17 mouse cellular contexts compared by ENCODE assay signal in genomic region chr5:112286608-112286983, GRCm38 (mm10). TPM values are rescaled to one million over a fixed set of nuclear protein-coding genes. Genes with fewer than 3 reads are reported as not detected.
A peak's percentile ranks its signal among the peaks of the same experiment; 100 is the strongest.
DNase-seq lines count a peak whose midpoint lies in the region; ATAC-seq and TF ChIP-seq lines count a peak whose summit lies in the region.
"Had no signal": no experiment of that assay in that cellular context is flagged by ENCODE, and none has a peak within 500 bp of the region (broad histone marks: within the 10 kb centered on the region; RNA-seq: fewer than 3 reads in every experiment).

No protein-coding gene starts in this region.

- 59% methylated on average over 2 of the region's 2 CpGs for WGBS in macrophage (ENCODE audit: missing documents)
- 71% methylated on average over 2 of the region's 2 CpGs for WGBS in midbrain, embryonic 13.5 days

- peaks cover 100% of the 10 kb centered on the region for H3K79me2 ChIP-seq in macrophage (ENCODE audit: inconsistent target)

- ATAC-seq in megakaryocyte, adult 5-6 weeks (ENCODE audit: poor library complexity, severe bottlenecking) = no peak
- no peak for ATAC-seq in midbrain, embryonic 13.5 days
- ATAC-seq: hindbrain, embryonic 16.5 days had no signal

- H3K4me2 ChIP-seq in midbrain, embryonic 13.5 days (replicated peaks) = no peak overlapping the region
- H3K4me2 ChIP-seq: lung, embryonic 14.5 days had no signal

- H3K27ac ChIP-seq in brown adipose tissue, adult 24 weeks (replicated peaks; ENCODE audit: low read depth, low read length) = peak overlapping the region; percentile 50; the same call in 1 of the 2 replicates
- H3K27ac ChIP-seq in macrophage = peak overlapping the region; percentile 53; the same call in 1 of the 2 replicates
- no peak overlapping the region for H3K27ac ChIP-seq in midbrain, embryonic 13.5 days
- H3K27ac ChIP-seq in layer of hippocampus, adult 2 months = no peak overlapping the region
- H3K27ac ChIP-seq: embryonic facial prominence, embryonic 10.5 days; kidney, postnatal 0 days; midbrain, embryonic 10.5 days had no signal

- DNase-seq in CD8-positive naive resting alpha-beta T cell, adult 2 months (ENCODE audit: low read depth in 2 of 2, low spot score in 2 of 2) = peak; percentile 52 to 64
- DNase-seq in left cerebral cortex, adult 9 months (ENCODE audit: low spot score in 2 of 2) = no peak
- no peak for DNase-seq in layer of hippocampus, adult 2 months (ENCODE audit: low spot score in 2 of 2)
- DNase-seq: adrenal gland, postnatal 25 days; cerebellum, postnatal 25 days; left cerebral cortex, postnatal 4 days; lung, embryonic 14.5 days; right cerebral cortex, postnatal 4 days had no signal

- H3K27me3 ChIP-seq in megakaryocyte, embryonic 14.5 days (replicated peaks) = no peaks in the 10 kb centered on the region
- no peaks in the 10 kb centered on the region for H3K27me3 ChIP-seq in midbrain, embryonic 13.5 days

- no peak overlapping the region for H3K9ac ChIP-seq in midbrain, embryonic 13.5 days (replicated peaks)
- H3K9ac ChIP-seq: lung, embryonic 14.5 days had no signal

- H3K4me3 ChIP-seq in megakaryocyte, embryonic 14.5 days (replicated peaks) = peak overlapping the region; percentile 83
- H3K4me3 ChIP-seq in brown adipose tissue, adult 24 weeks (ENCODE audit: insufficient read depth, low read depth, low read length) = no peak overlapping the region
- no peak overlapping the region for H3K4me3 ChIP-seq in macrophage (ENCODE audit: inconsistent target)
- H3K4me3 ChIP-seq in midbrain, embryonic 13.5 days (replicated peaks) = no peak overlapping the region
- H3K4me3 ChIP-seq in layer of hippocampus, adult 2 months = no peak overlapping the region
- H3K4me3 ChIP-seq: embryonic facial prominence, embryonic 10.5 days; midbrain, embryonic 10.5 days had no signal

- no peaks in the 10 kb centered on the region for H3K9me3 ChIP-seq in megakaryocyte, embryonic 14.5 days
- H3K9me3 ChIP-seq in midbrain, embryonic 13.5 days = no peaks in the 10 kb centered on the region
- H3K9me3 ChIP-seq: embryonic facial prominence, embryonic 10.5 days; midbrain, embryonic 10.5 days had no signal

- peaks cover 81% of the 10 kb centered on the region for H3K36me3 ChIP-seq in megakaryocyte, embryonic 14.5 days (replicated peaks; ENCODE audit: low read length)
- peaks cover 4% of the 10 kb centered on the region; the same call in 1 of the 2 replicates for H3K36me3 ChIP-seq in macrophage (ENCODE audit: inconsistent target)
- no peaks in the 10 kb centered on the region for H3K36me3 ChIP-seq in midbrain, embryonic 13.5 days
- H3K36me3 ChIP-seq: embryonic facial prominence, embryonic 10.5 days had no signal

- TF ChIP-seq CTCF in layer of hippocampus, adult 2 months (conservative IDR thresholded peaks at IDR 0.05) = no peak

- H3K4me1 ChIP-seq in megakaryocyte, embryonic 14.5 days = peaks cover 100% of the 10 kb centered on the region
- H3K4me1 ChIP-seq in brown adipose tissue, adult 24 weeks (ENCODE audit: control insufficient read depth, insufficient read depth, insufficient read length, low read length) = peaks cover 67% of the 10 kb centered on the region
- H3K4me1 ChIP-seq in midbrain, embryonic 13.5 days (replicated peaks) = peaks cover 4% of the 10 kb centered on the region; the same call in 1 of the 2 replicates

RNA-seq across cellular contexts. Expression of gene Tpst2, which starts 10.1 kb away (rescaled TPM):
- 299 and 479 TPM in 2 replicates for polyA plus RNA-seq in megakaryocyte, embryonic 14.5 days (2012; ENCODE audit: insufficient read depth, low replicate concordance)
- total RNA-seq in megakaryocyte, adult 5-6 weeks (2015) = 52.1 and 57.5 TPM in 2 replicates
- 69.2 and 77.0 TPM in 2 replicates for total RNA-seq in megakaryocyte, adult 5-6 weeks (2017)
- 23.8 and 30.1 TPM in 2 replicates for polyA plus RNA-seq in brown adipose tissue, adult 24 weeks (2012; ENCODE audit: insufficient read depth, insufficient read length, missing spikeins)
- 10 to 100 TPM; 21.9 to 89.9 (median 52.8) TPM for total RNA-seq in macrophage (2018; cell fraction: chromatin; rRNA removed)
- 10 to 100 TPM; 35.5 to 61.8 (median 45.7) TPM for total RNA-seq in macrophage (2018; cell fraction: cytosol; rRNA removed)
- 10 to 100 TPM; 38.0 to 87.9 (median 57.7) TPM for total RNA-seq in macrophage (2018; cell fraction: nucleus; rRNA removed)
- polyA plus RNA-seq in macrophage (2018) = 51.3 to 89.5 TPM (median 52.2 TPM) in 3 replicates
- 24.4 and 25.4 TPM in 2 replicates for polyA plus RNA-seq in midbrain, embryonic 13.5 days (2015; fragmentation: Nextera tagmentation; extraction: Ambion mirVana)
- total RNA-seq in layer of hippocampus, adult 2 months (2021) = 10 to 100 TPM; 45.3 to 45.4 TPM

RNA-seq across cellular contexts. Expression of gene Crybb1, which starts 31.0 kb away (rescaled TPM):
- 0.25 and 3.6 TPM in 2 replicates for polyA plus RNA-seq in megakaryocyte, embryonic 14.5 days (2012; ENCODE audit: insufficient read depth, low replicate concordance)
- 2.4 and 4.2 TPM in 2 replicates for total RNA-seq in megakaryocyte, adult 5-6 weeks (2015)
- total RNA-seq in megakaryocyte, adult 5-6 weeks (2017) = 1.2 and 2.3 TPM in 2 replicates
- not detected in 2 replicates for polyA plus RNA-seq in brown adipose tissue, adult 24 weeks (2012; ENCODE audit: insufficient read depth, insufficient read length, missing spikeins)
- 1 to 10 TPM in 1 of 26 experiments, not detected in 25; 1.2 TPM for total RNA-seq in macrophage (2018; cell fraction: chromatin; rRNA removed)
- total RNA-seq in macrophage (2018; cell fraction: cytosol; rRNA removed) = 1 to 10 TPM in 2 of 26 experiments, under 1 TPM in 17, not detected in 7; 0.17 to 1.1 (median 0.39) TPM
- total RNA-seq in macrophage (2018; cell fraction: nucleus; rRNA removed) = 1 to 10 TPM in 1 of 26 experiments, under 1 TPM in 1, not detected in 24; 0.68 to 1.1 TPM
- polyA plus RNA-seq in macrophage (2018) = not detected in 3 replicates
- polyA plus RNA-seq in midbrain, embryonic 13.5 days (2015; fragmentation: Nextera tagmentation; extraction: Ambion mirVana) = 2.7 and 3.3 TPM in 2 replicates
- 1 to 10 TPM; 6.4 to 7.8 TPM for total RNA-seq in layer of hippocampus, adult 2 months (2021)

RNA-seq across cellular contexts. Expression of gene Cryba4, which starts 34.3 kb away (rescaled TPM):
- 9.4 and 17.2 TPM in 2 replicates for polyA plus RNA-seq in megakaryocyte, embryonic 14.5 days (2012; ENCODE audit: insufficient read depth, low replicate concordance)
- 5.2 and 8.4 TPM in 2 replicates for total RNA-seq in megakaryocyte, adult 5-6 weeks (2015)
- total RNA-seq in megakaryocyte, adult 5-6 weeks (2017) = 3.3 and 3.7 TPM in 2 replicates
- polyA plus RNA-seq in brown adipose tissue, adult 24 weeks (2012; ENCODE audit: insufficient read depth, insufficient read length, missing spikeins) = not detected in 2 replicates
- 1 to 10 TPM in 24 of 26 experiments, not detected in 2; 1.5 to 6.9 (median 3.8) TPM for total RNA-seq in macrophage (2018; cell fraction: chromatin; rRNA removed)
- 10 to 100 TPM in 11 of 26 experiments, 1 to 10 TPM in 15; 3.9 to 26.6 (median 6.5) TPM for total RNA-seq in macrophage (2018; cell fraction: cytosol; rRNA removed)
- 10 to 100 TPM in 2 of 26 experiments, 1 to 10 TPM in 23, not detected in 1; 1.1 to 11.4 (median 3.4) TPM for total RNA-seq in macrophage (2018; cell fraction: nucleus; rRNA removed)
- 0.62 to 5.3 TPM (median 3.6 TPM) in 3 replicates for polyA plus RNA-seq in macrophage (2018)
- polyA plus RNA-seq in midbrain, embryonic 13.5 days (2015; fragmentation: Nextera tagmentation; extraction: Ambion mirVana) = 1.6 and 1.7 TPM in 2 replicates
- total RNA-seq in layer of hippocampus, adult 2 months (2021) = 1 to 10 TPM; 1.0 to 1.5 TPM

RNA-seq across cellular contexts. Expression of gene Tfip11, which starts 39.6 kb away (rescaled TPM):
- 30.3 and 35.0 TPM in 2 replicates for polyA plus RNA-seq in megakaryocyte, embryonic 14.5 days (2012; ENCODE audit: insufficient read depth, low replicate concordance)
- 11.3 and 11.7 TPM in 2 replicates for total RNA-seq in megakaryocyte, adult 5-6 weeks (2015)
- total RNA-seq in megakaryocyte, adult 5-6 weeks (2017) = 11.6 and 14.5 TPM in 2 replicates
- 9.5 and 9.8 TPM in 2 replicates for polyA plus RNA-seq in brown adipose tissue, adult 24 weeks (2012; ENCODE audit: insufficient read depth, insufficient read length, missing spikeins)
- total RNA-seq in macrophage (2018; cell fraction: chromatin; rRNA removed) = 10 to 100 TPM; 13.5 to 42.1 (median 30.7) TPM
- total RNA-seq in macrophage (2018; cell fraction: cytosol; rRNA removed) = 10 to 100 TPM; 21.8 to 37.9 (median 29.9) TPM
- total RNA-seq in macrophage (2018; cell fraction: nucleus; rRNA removed) = 10 to 100 TPM; 18.5 to 36.7 (median 29.0) TPM
- polyA plus RNA-seq in macrophage (2018) = 27.6 to 29.7 TPM (median 28.0 TPM) in 3 replicates
- 35.9 and 36.3 TPM in 2 replicates for polyA plus RNA-seq in midbrain, embryonic 13.5 days (2015; fragmentation: Nextera tagmentation; extraction: Ambion mirVana)
- 10 to 100 TPM; 40.6 to 40.8 TPM for total RNA-seq in layer of hippocampus, adult 2 months (2021)

RNA-seq across cellular contexts. Expression of gene Srrd, which starts 56.2 kb away (rescaled TPM):
- polyA plus RNA-seq in megakaryocyte, embryonic 14.5 days (2012; ENCODE audit: insufficient read depth, low replicate concordance) = 23.5 and 26.3 TPM in 2 replicates
- 31.2 and 35.1 TPM in 2 replicates for total RNA-seq in megakaryocyte, adult 5-6 weeks (2015)
- 20.7 and 21.7 TPM in 2 replicates for total RNA-seq in megakaryocyte, adult 5-6 weeks (2017)
- 8.3 and 14.3 TPM in 2 replicates for polyA plus RNA-seq in brown adipose tissue, adult 24 weeks (2012; ENCODE audit: insufficient read depth, insufficient read length, missing spikeins)
- 10 to 100 TPM in 25 of 26 experiments, 1 to 10 TPM in 1; 6.4 to 59.0 (median 34.5) TPM for total RNA-seq in macrophage (2018; cell fraction: chromatin; rRNA removed)
- total RNA-seq in macrophage (2018; cell fraction: cytosol; rRNA removed) = 10 to 100 TPM in 23 of 26 experiments, 1 to 10 TPM in 3; 8.8 to 23.6 (median 16.0) TPM
- total RNA-seq in macrophage (2018; cell fraction: nucleus; rRNA removed) = 10 to 100 TPM; 13.0 to 55.0 (median 32.4) TPM
- 10.4 to 27.3 TPM (median 21.2 TPM) in 3 replicates for polyA plus RNA-seq in macrophage (2018)
- 50.6 and 53.8 TPM in 2 replicates for polyA plus RNA-seq in midbrain, embryonic 13.5 days (2015; fragmentation: Nextera tagmentation; extraction: Ambion mirVana)
- total RNA-seq in layer of hippocampus, adult 2 months (2021) = 10 to 100 TPM; 21.4 to 30.4 TPM

Comparison
In these comparisons a context has a peak if more than half of its experiments do, and no peak if none do; other contexts are left out.
1. DNase-seq: peak in CD8-positive naive resting alpha-beta T cell, adult 2 months (2 of 2); none in left cerebral cortex, adult 9 months (0 of 2) and layer of hippocampus, adult 2 months (0 of 2).
2. H3K27ac ChIP-seq: peak in brown adipose tissue, adult 24 weeks (single experiment) and macrophage (single experiment); none in midbrain, embryonic 13.5 days (single experiment) and layer of hippocampus, adult 2 months (single experiment).